Mouse (Mus musculus) liver, embryonic 11.5 days (tissue): ENCODE results near the gene Fgd6. TPM values are rescaled to one million over a fixed set of nuclear protein-coding genes. Genes with fewer than 3 reads are reported as not detected.

Source experiments
- ATAC-seq: fragments of 200-750 bp; cut with Nextera tagmentation; replicated peaks from 2 replicates; pipeline ENCODE4 v1.8.0; 2017; ENCODE audit warnings: moderate number of reproducible peaks, mild to moderate bottlenecking, moderate TSS enrichment, moderate library complexity; ENCODE audit not compliant: low FRiP score
- DNase-seq: peaks from one replicate; pipeline ENCODE4 v3.0.0-alpha.2; 2017; ENCODE audit warnings: low spot score
- H3K27ac ChIP-seq: fragments of 300-500 bp; sonication (generic); 2 replicates; pipeline ENCODE4 v1.5.1; 2014; ENCODE audit warnings: mild to moderate bottlenecking, low read depth, low read length, control low read depth
- H3K27me3 ChIP-seq: fragments of 300-500 bp; sonication (generic); replicated peaks from 2 replicates; pipeline ENCODE4 v1.6.1; 2014; ENCODE audit warnings: low read length, mixed read lengths; ENCODE audit not compliant: control insufficient read depth, insufficient read depth
- H3K36me3 ChIP-seq: fragments of 300-500 bp; sonication (generic); 2 replicates; pipeline ENCODE4 v1.6.1; 2014; ENCODE audit warnings: mild to moderate bottlenecking, low read length, moderate library complexity, mixed read lengths; ENCODE audit not compliant: control insufficient read depth, insufficient read depth
- H3K4me1 ChIP-seq: fragments of 300-500 bp; sonication (generic); replicated peaks from 2 replicates; pipeline ENCODE4 v1.6.1; 2014; ENCODE audit warnings: low read length, mixed read lengths; ENCODE audit not compliant: control insufficient read depth, insufficient read depth
- H3K4me2 ChIP-seq: fragments of 300-500 bp; sonication (generic); 2 replicates; pipeline ENCODE4 v1.6.1; 2014; ENCODE audit warnings: mild to moderate bottlenecking, control low read depth, moderate library complexity
- H3K4me3 ChIP-seq: fragments of 300-500 bp; sonication (generic); 2 replicates; pipeline ENCODE4 v1.5.1; 2014; ENCODE audit warnings: low read depth, low read length, control low read depth
- H3K9ac ChIP-seq: fragments of 300-500 bp; sonication (generic); 2 replicates; pipeline ENCODE4 v1.6.1; 2014; ENCODE audit warnings: low read depth, low read length, control low read depth
- H3K9me3 ChIP-seq: fragments of 300-500 bp; sonication (generic); 2 replicates; pipeline ENCODE4 v1.6.1; 2016; ENCODE audit warnings: low read length, inconsistent platforms, mixed read lengths; ENCODE audit not compliant: control insufficient read depth
- WGBS: fragments of 180-500 bp; shearing (Covaris S2); extraction: QIAGEN DNeasy Blood & Tissue Kit; methylation state at CpG from one replicate; pipeline ENCODE4 v1.1.7; 2014; 5-methylcytosine and 5-hydroxymethylcytosine counted together
- polyA plus RNA-seq: library from polyadenylated mRNA; unstranded; fragments of >200 nt; fragmentation: Nextera tagmentation; extraction: Ambion mirVana; gene quantifications from 2 replicates; pipeline ENCODE4 v1.2.1, GENCODE M21; 2014

Gene Fgd6
- polyA plus RNA-seq, 1 experiment from 2014 or later, result 5.5 TPM

GRCm38 (mm10) chr10:94013196-94013595 lies 22.6 kb upstream of the Fgd6 start:
- Histone ChIP-seq H3K9me3 (no peaks in the 10 kb centered on the region), H3K4me2 (no peak overlapping the region), H3K4me1 (0 out of 2 replicates have a peak, but pooled peaks cover 3% of the 10 kb centered on the region), H3K4me3 (no peak overlapping the region), H3K27ac (no peak overlapping the region), H3K9ac (no peak overlapping the region), H3K36me3 (no peaks in the 10 kb centered on the region), H3K27me3 (no peaks in the 10 kb centered on the region)
- WGBS, result 53% methylated on average over 3 of the region's 3 CpGs
- ATAC-seq (no peak), DNase-seq (no peak)

- Histone ChIP-seq H3K36me3 (no peaks in the 10 kb centered on the region), H3K4me1 (0 out of 2 replicates have a peak, but pooled peaks cover 3% of the 10 kb centered on the region), H3K9ac (no peak overlapping the region), H3K27me3 (no peaks in the 10 kb centered on the region), H3K4me3 (no peak overlapping the region), H3K27ac (no peak overlapping the region), H3K4me2 (no peak overlapping the region), H3K9me3 (no peaks in the 10 kb centered on the region)
- ATAC-seq, result no peak
- no peak for DNase-seq
- 53% methylated on average over 4 of the region's 4 CpGs for WGBS
These were observed 21.6 kb upstream of the Fgd6 start for GRCm38 (mm10) chr10:94014200-94014599.

GRCm38 (mm10) chr10:94017455-94017854 lies 18.3 kb upstream of the Fgd6 start:
- no peak for ATAC-seq
- H3K9me3 ChIP-seq, result no peaks in the 10 kb centered on the region
- H3K36me3 ChIP-seq, result no peaks in the 10 kb centered on the region

GRCm38 (mm10) chr10:94020587-94020986 lies 15.2 kb upstream of the Fgd6 start:
- ATAC-seq, result peak; percentile 81
- no peaks in the 10 kb centered on the region for H3K36me3 ChIP-seq
- WGBS, result 60% methylated on average over 5 of the region's 5 CpGs
- peaks cover 15% of the 10 kb centered on the region for H3K4me1 ChIP-seq
- no peak overlapping the region for H3K9ac ChIP-seq
- H3K9me3 ChIP-seq, result no peaks in the 10 kb centered on the region
- no peak overlapping the region for H3K4me3 ChIP-seq
- peak overlapping the region; percentile 10; the same call in 1 of the 2 replicates for H3K4me2 ChIP-seq
- H3K27ac ChIP-seq, result no peak overlapping the region
- no peak for DNase-seq
- no peaks in the 10 kb centered on the region for H3K27me3 ChIP-seq

More at GRCm38 (mm10) chr10:94017455-94017854, 18.3 kb upstream of the Fgd6 start:
- H3K27me3 ChIP-seq, result no peaks in the 10 kb centered on the region
- 92% methylated on average over 8 of the region's 8 CpGs for WGBS
- H3K27ac ChIP-seq, result no peak overlapping the region
- H3K4me1 ChIP-seq, result peaks cover 15% of the 10 kb centered on the region
- no peak overlapping the region for H3K4me3 ChIP-seq
- H3K4me2 ChIP-seq, result no peak overlapping the region
- H3K9ac ChIP-seq, result no peak overlapping the region
- DNase-seq, result no peak

- ATAC-seq, result no peak
- 87% methylated on average over 4 of the region's 4 CpGs for WGBS
These were observed 14.7 kb upstream of the Fgd6 start for GRCm38 (mm10) chr10:94021059-94021458.

GRCm38 (mm10) chr10:94025079-94025478 lies 10.7 kb upstream of the Fgd6 start:
- Histone ChIP-seq H3K4me3 (no peak overlapping the region), H3K4me2 (no peak overlapping the region), H3K4me1 (peaks cover 11% of the 10 kb centered on the region), H3K27ac (no peak overlapping the region), H3K27me3 (no peaks in the 10 kb centered on the region), H3K36me3 (0 out of 2 replicates have a peak, but pooled peaks cover 1% of the 10 kb centered on the region), H3K9me3 (no peaks in the 10 kb centered on the region), H3K9ac (no peak overlapping the region)
- 90% methylated on average over 8 of the region's 8 CpGs for WGBS
- DNase-seq (no peak), ATAC-seq (0 out of 2 replicates have a peak, but pooled peaks have one; percentile 5)

More at GRCm38 (mm10) chr10:94021059-94021458, 14.7 kb upstream of the Fgd6 start:
- peak overlapping the region; percentile 10; the same call in 1 of the 2 replicates for H3K4me2 ChIP-seq
- no peaks in the 10 kb centered on the region for H3K36me3 ChIP-seq
- H3K4me1 ChIP-seq, result peaks cover 15% of the 10 kb centered on the region
- H3K9me3 ChIP-seq, result no peaks in the 10 kb centered on the region
- no peaks in the 10 kb centered on the region for H3K27me3 ChIP-seq
- no peak overlapping the region for H3K4me3 ChIP-seq
- no peak overlapping the region for H3K27ac ChIP-seq
- H3K9ac ChIP-seq, result no peak overlapping the region
- DNase-seq, result no peak

- no peak overlapping the region for H3K9ac ChIP-seq
- H3K9me3 ChIP-seq, result no peaks in the 10 kb centered on the region
- DNase-seq (no peak), ATAC-seq (no peak)
- no peaks in the 10 kb centered on the region for H3K4me1 ChIP-seq
- 84% methylated on average over 6 of the region's 6 CpGs for WGBS
- no peaks in the 10 kb centered on the region for H3K27me3 ChIP-seq
- H3K36me3 ChIP-seq, result peaks cover 6% of the 10 kb centered on the region; the same call in 1 of the 2 replicates
- H3K4me3 ChIP-seq, result no peak overlapping the region
- no peak overlapping the region for H3K27ac ChIP-seq
- H3K4me2 ChIP-seq, result no peak overlapping the region
These were observed 7.3 kb upstream of the Fgd6 start for GRCm38 (mm10) chr10:94028493-94028892.

GRCm38 (mm10) chr10:94031164-94031563 lies 4.6 kb upstream of the Fgd6 start:
- H3K9ac ChIP-seq, result no peak overlapping the region
- H3K27me3 ChIP-seq, result no peaks in the 10 kb centered on the region
- 94% methylated on average over 6 of the region's 6 CpGs for WGBS
- H3K9me3 ChIP-seq, result no peaks in the 10 kb centered on the region
- DNase-seq, result no peak
- H3K36me3 ChIP-seq, result peaks cover 6% of the 10 kb centered on the region; the same call in 1 of the 2 replicates
- H3K4me2 ChIP-seq, result no peak overlapping the region
- no peak overlapping the region for H3K27ac ChIP-seq
- ATAC-seq, result no peak
- peaks cover 12% of the 10 kb centered on the region for H3K4me1 ChIP-seq
- no peak overlapping the region for H3K4me3 ChIP-seq

- no peaks in the 10 kb centered on the region for H3K9me3 ChIP-seq
- H3K4me2 ChIP-seq, result peak overlapping the region; percentile 86
- 1% methylated on average over 30 of the region's 30 CpGs for WGBS
- H3K4me3 ChIP-seq, result peak overlapping the region; percentile 88
- peaks cover 14% of the 10 kb centered on the region for H3K4me1 ChIP-seq
- H3K27me3 ChIP-seq, result no peaks in the 10 kb centered on the region
- H3K36me3 ChIP-seq, result peaks cover 5% of the 10 kb centered on the region; the same call in 1 of the 2 replicates
- H3K9ac ChIP-seq, result peak overlapping the region; percentile 82
- ATAC-seq, result peak; percentile 85
- no peak overlapping the region for H3K27ac ChIP-seq
- DNase-seq, result peak; percentile 78
These were observed 734 bp upstream of the Fgd6 start for GRCm38 (mm10) chr10:94034876-94035657.
